ENCODE assay signal across 8 mouse cellular contexts in genomic region chr4:155345608-155345953, GRCm38 (mm10). TPM values are rescaled to one million over a fixed set of nuclear protein-coding genes. Genes with fewer than 3 reads are reported as not detected.
A peak's percentile ranks its signal among the peaks of the same experiment; 100 is the strongest.
DNase-seq lines count a peak whose midpoint lies in the region; ATAC-seq and TF ChIP-seq lines count a peak whose summit lies in the region.

No protein-coding gene starts in this region.

- H3K9ac ChIP-seq in forebrain, embryonic 15.5 days (replicated peaks) = peak overlapping the region; percentile 86
- H3K9ac ChIP-seq in liver, postnatal 0 days (replicated peaks) = no peak overlapping the region

- no peaks in the 10 kb centered on the region for H3K9me3 ChIP-seq in forebrain, embryonic 15.5 days
- H3K9me3 ChIP-seq in liver, postnatal 0 days (ENCODE audit: low read length) = no peaks in the 10 kb centered on the region

- TF ChIP-seq EP300 in liver, postnatal 0 days (IDR thresholded peaks at IDR 0.05; ENCODE audit: low read depth) = no peak

- no peaks in the 10 kb centered on the region for H3K36me3 ChIP-seq in forebrain, embryonic 15.5 days
- H3K36me3 ChIP-seq in liver, postnatal 0 days (replicated peaks; ENCODE audit: insufficient read depth, low read length) = no peaks in the 10 kb centered on the region

- under 1% methylated on average over 16 of the region's 16 CpGs for WGBS in forebrain, embryonic 15.5 days
- 4% methylated on average over 16 of the region's 16 CpGs for WGBS in liver, postnatal 0 days (ENCODE audit: insufficient replicate concordance)
- under 1% methylated on average over 16 of the region's 16 CpGs for WGBS in olfactory bulb, adult 2 months

- peak; percentile 90 for DNase-seq in MN1 (ENCODE audit: low spot score)
- peak; percentile 67 for DNase-seq in brain, embryonic 18.5 days (ENCODE audit: low read depth, low spot score)
- peak; percentile 62 to 69 for DNase-seq in heart, postnatal 10 days
- DNase-seq in layer of hippocampus, adult 2 months (ENCODE audit: low spot score in 2 of 2) = peak; percentile 83 to 84
- DNase-seq in liver, postnatal 0 days = no peak
- DNase-seq in urinary bladder, postnatal 4 days (ENCODE audit: low spot score in 2 of 2) = no peak

- H3K27me3 ChIP-seq in forebrain, embryonic 15.5 days = no peaks in the 10 kb centered on the region
- H3K27me3 ChIP-seq in liver, postnatal 0 days (ENCODE audit: insufficient read depth, low read length) = peaks cover 23% of the 10 kb centered on the region

- H3K4me1 ChIP-seq in forebrain, embryonic 15.5 days = peaks cover 26% of the 10 kb centered on the region
- H3K4me1 ChIP-seq in liver, postnatal 0 days (ENCODE audit: insufficient read depth) = no peaks in the 10 kb centered on the region
- peaks cover 23% of the 10 kb centered on the region for H3K4me1 ChIP-seq in olfactory bulb, adult 2 months (ENCODE audit: control insufficient read depth, insufficient read depth, low read length)

- H3K4me2 ChIP-seq in forebrain, embryonic 15.5 days (replicated peaks) = peak overlapping the region; percentile 72
- H3K4me2 ChIP-seq in liver, postnatal 0 days (ENCODE audit: low read depth, low read length) = peak overlapping the region; percentile 45

- H3K27ac ChIP-seq in forebrain, embryonic 15.5 days (replicated peaks) = peak overlapping the region; percentile 94
- peak overlapping the region; percentile 94 for H3K27ac ChIP-seq in layer of hippocampus, adult 2 months
- no peak overlapping the region for H3K27ac ChIP-seq in liver, postnatal 0 days (ENCODE audit: low read depth)
- peak overlapping the region; percentile 88 for H3K27ac ChIP-seq in olfactory bulb, adult 2 months (ENCODE audit: insufficient read depth, low read depth, low read length)

- no peak for TF ChIP-seq CTCF in layer of hippocampus, adult 2 months (conservative IDR thresholded peaks at IDR 0.05)
- no peak for TF ChIP-seq CTCF in liver, postnatal 0 days (IDR thresholded peaks at IDR 0.05; ENCODE audit: low read depth)
- TF ChIP-seq CTCF in olfactory bulb, adult 2 months (IDR thresholded peaks at IDR 0.05; ENCODE audit: insufficient read depth, low read depth, low read length) = no peak

- ATAC-seq in forebrain, embryonic 15.5 days (replicated peaks) = peak; percentile 91
- no peak for ATAC-seq in liver, postnatal 0 days

- intact Hi-C loops in heart, postnatal 10 days (cut with DNase I) = no loop called here

- H3K4me3 ChIP-seq in forebrain, embryonic 15.5 days = peak overlapping the region; percentile 64
- peak overlapping the region; percentile 86 for H3K4me3 ChIP-seq in layer of hippocampus, adult 2 months
- H3K4me3 ChIP-seq in liver, postnatal 0 days (ENCODE audit: low read depth, low read length) = peak overlapping the region; percentile 22; the same call in 1 of the 2 replicates
- peak overlapping the region; percentile 67 for H3K4me3 ChIP-seq in olfactory bulb, adult 2 months (ENCODE audit: insufficient read depth, low read depth, low read length)

- peak; percentile 60 for TF ChIP-seq POLR2A in olfactory bulb, adult 2 months (IDR thresholded peaks at IDR 0.05; ENCODE audit: insufficient read depth, low read depth, low read length)

RNA-seq across cellular contexts. Expression of gene Prkcz, which starts 15.6 kb away (rescaled TPM):
- polyA plus RNA-seq in forebrain, embryonic 15.5 days (2015; fragmentation: Nextera tagmentation; extraction: Ambion mirVana) = 62.2 and 69.1 TPM in 2 replicates
- 1 to 10 TPM; 1.7 to 2.3 TPM for total RNA-seq in heart, postnatal 10 days (2021)
- total RNA-seq in layer of hippocampus, adult 2 months (2021) = 100 to 1,000 TPM; 158 to 160 TPM
- 3.0 TPM in 2 replicates for polyA plus RNA-seq in liver, postnatal 0 days (2015; fragmentation: Nextera tagmentation; extraction: Ambion mirVana)
- not detected in 2 replicates for polyA plus RNA-seq in olfactory bulb, adult 2 months (2012; ENCODE audit: insufficient read depth, insufficient read length, low replicate concordance, missing spikeins)

RNA-seq across cellular contexts. Expression of gene Gabrd, which starts 52.3 kb away (rescaled TPM):
- 1.8 and 2.6 TPM in 2 replicates for polyA plus RNA-seq in forebrain, embryonic 15.5 days (2015; fragmentation: Nextera tagmentation; extraction: Ambion mirVana)
- total RNA-seq in heart, postnatal 10 days (2021) = not detected
- total RNA-seq in layer of hippocampus, adult 2 months (2021) = 10 to 100 TPM; 24.2 to 28.4 TPM
- polyA plus RNA-seq in liver, postnatal 0 days (2015; fragmentation: Nextera tagmentation; extraction: Ambion mirVana) = 0.07 TPM in 1 of 2 replicates, not detected in the other
- not detected in 2 replicates for polyA plus RNA-seq in olfactory bulb, adult 2 months (2012; ENCODE audit: insufficient read depth, insufficient read length, low replicate concordance, missing spikeins)

Comparison
In these comparisons a context has a peak if more than half of its experiments do, and no peak if none do; other contexts are left out.
1. DNase-seq: peak in MN1 (single experiment), brain, embryonic 18.5 days (single experiment), heart, postnatal 10 days (2 of 2) and layer of hippocampus, adult 2 months (2 of 2); none in liver, postnatal 0 days (single experiment) and urinary bladder, postnatal 4 days (0 of 2).
2. H3K4me3 ChIP-seq: peak in every context shown above with its lines; median percentile 86 in layer of hippocampus, adult 2 months; 67 in olfactory bulb, adult 2 months; 64 in forebrain, embryonic 15.5 days; 22 in liver, postnatal 0 days.